Mouse (Mus musculus): ENCODE measurements around the gene Tent5b.
A peak's percentile ranks its signal among the peaks of the same experiment; 100 is the strongest.

Gene Tent5b

GRCm38 (mm10) chr4:133479458-133480184 is at the start of gene Tent5b:
Gene Tent5b (plus strand): TSS chr4:133480132.
- DNase-seq (ENCODE audit: low spot score) = peak; percentile 97

DNA sequence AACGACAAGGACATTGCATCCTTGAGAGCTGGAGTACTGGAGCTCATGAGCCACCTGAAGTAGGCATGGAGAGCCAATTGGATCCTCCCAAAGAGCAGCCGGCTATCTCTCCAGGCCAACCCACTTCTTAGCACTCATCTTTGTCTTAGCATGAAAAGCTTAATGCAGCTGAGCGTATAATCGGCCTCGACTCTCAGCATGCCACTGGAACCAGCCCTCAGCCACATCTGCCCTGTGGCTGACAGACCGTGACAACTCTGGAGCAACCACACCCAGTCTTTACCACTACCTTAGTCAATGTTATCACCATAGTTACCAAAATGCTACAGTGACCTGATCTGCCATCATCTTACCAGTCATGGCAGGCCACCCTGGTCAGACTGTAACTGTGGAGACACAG is 48.4 kb upstream of the Tent5b start:
- no peak for DNase-seq (ENCODE audit: low spot score)

GRCm38 (mm10) chr4:133432560-133433171 is 47.3 kb upstream of the Tent5b start:
- DNase-seq (ENCODE audit: low spot score) = no peak

GRCm38 (mm10) chr4:133435921-133436320 is 44.0 kb upstream of the Tent5b start:
- no peak for DNase-seq (ENCODE audit: low spot score)

- no peak for DNase-seq (ENCODE audit: low spot score)
These were observed 40.2 kb upstream of the Tent5b start for GRCm38 (mm10) chr4:133439460-133440376.

- DNase-seq (ENCODE audit: low spot score) = no peak
These were observed 39.5 kb upstream of the Tent5b start for GRCm38 (mm10) chr4:133440377-133440795.

GRCm38 (mm10) chr4:133442194-133442593 is 37.7 kb upstream of the Tent5b start:
- no peak for DNase-seq (ENCODE audit: low spot score)

GRCm38 (mm10) chr4:133443085-133443484 is 36.8 kb upstream of the Tent5b start:
- no peak for DNase-seq (ENCODE audit: low spot score)

DNA sequence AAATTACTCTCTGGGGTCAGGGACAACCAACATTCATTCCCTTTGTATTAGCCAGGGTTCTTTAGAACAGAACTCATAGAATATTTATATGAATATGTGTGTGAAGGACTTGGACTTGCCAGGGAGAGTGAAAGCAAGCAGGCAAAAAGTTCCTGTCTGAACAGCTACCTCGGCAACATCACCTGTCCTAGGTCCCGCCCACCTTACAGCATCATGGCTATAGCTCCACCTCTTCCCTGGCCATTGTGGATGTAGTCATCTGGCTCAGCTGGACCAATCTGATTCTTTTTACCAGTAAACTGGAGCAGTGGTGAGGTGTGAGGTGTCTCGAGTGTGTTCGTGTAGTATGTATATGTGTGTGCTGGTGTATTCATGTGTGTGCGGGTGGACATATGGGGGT is 34.2 kb upstream of the Tent5b start:
- no peak for DNase-seq (ENCODE audit: low spot score)

- DNase-seq (ENCODE audit: low spot score) = no peak
These were observed 32.6 kb upstream of the Tent5b start for GRCm38 (mm10) chr4:133447366-133447765.

DNA sequence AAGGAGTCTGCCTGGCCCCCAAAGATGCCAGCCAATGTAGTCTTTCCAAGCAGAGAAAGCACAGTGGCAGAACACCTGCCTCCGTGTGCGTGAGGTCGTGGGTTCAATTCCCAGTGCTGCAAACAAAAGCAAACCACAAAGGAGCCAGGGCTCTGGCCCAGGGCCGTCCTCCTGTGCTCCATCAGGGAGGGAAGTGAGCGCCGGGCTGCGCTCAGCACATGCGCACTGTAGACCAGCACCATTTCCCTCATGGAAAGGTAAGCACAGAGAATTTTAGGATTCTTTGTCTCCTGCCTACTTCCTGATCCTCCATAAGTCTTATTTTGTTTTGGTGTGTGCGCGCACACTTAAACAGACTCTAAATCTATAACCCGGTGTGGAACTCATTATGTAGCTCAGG is 32.0 kb upstream of the Tent5b start:
- DNase-seq (ENCODE audit: low spot score) = no peak

GRCm38 (mm10) chr4:133448708-133449388 is 31.1 kb upstream of the Tent5b start:
- DNase-seq (ENCODE audit: low spot score) = no peak

DNA sequence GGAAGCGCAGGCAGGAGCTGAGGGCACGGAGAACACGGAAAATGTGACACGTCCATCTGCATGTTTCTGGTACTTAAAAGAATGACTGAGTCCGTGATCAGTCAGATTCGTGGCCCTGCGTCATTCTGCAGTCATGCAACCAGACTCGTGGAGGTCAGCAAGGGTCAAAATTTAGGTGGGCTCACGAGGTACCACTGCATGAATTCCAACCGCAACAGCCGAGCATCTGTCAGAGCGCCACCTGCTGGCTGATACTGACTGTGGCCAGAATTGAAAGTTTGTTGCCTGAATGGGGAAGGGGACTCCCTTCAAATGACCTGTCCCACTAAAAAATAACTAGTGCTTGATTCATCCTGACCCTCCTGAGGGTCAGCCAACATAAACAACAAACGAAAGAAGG is 30.2 kb upstream of the Tent5b start:
- no peak for DNase-seq (ENCODE audit: low spot score)

DNA sequence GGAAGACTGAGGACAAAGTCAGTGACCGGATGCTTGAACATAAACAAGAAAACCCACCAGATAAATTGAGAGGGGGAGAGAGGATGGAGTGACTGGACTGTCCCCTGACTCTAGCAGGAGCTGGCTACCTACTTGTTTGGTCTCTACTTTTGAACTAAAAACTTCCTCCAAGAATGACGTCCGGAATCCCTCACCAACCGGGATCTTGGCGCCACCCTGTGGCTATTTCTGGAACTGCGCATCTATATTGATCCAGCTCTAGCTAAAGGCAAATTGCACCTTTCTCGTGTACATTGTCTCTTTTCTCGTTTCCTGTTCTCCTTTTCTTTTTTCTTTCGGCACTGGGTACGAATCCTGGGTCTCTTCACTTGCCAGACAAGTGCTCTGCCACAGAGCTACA is 28.4 kb upstream of the Tent5b start:
- DNase-seq (ENCODE audit: low spot score) = peak; percentile 55

DNA sequence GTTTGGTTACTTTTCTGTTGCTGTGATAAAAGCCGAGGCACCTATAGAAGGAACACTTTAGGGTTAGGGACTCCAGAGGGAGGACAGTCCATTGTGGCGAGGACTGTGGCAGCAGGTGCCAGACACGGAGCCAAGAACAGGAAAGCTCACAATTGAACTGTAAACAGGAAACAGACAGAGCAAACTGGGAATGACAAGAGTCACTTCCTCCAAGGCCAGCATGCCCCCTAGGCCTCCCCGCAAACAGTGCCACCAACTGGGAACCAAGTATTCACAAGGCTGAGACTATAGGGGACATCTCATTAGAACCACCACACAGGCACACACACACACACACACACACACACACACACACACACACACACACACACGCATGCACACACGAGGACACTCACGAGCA is 27.5 kb upstream of the Tent5b start:
- DNase-seq (ENCODE audit: low spot score) = no peak

- no peak for DNase-seq (ENCODE audit: low spot score)
These were observed 21.9 kb upstream of the Tent5b start for GRCm38 (mm10) chr4:133458044-133458443.

DNA sequence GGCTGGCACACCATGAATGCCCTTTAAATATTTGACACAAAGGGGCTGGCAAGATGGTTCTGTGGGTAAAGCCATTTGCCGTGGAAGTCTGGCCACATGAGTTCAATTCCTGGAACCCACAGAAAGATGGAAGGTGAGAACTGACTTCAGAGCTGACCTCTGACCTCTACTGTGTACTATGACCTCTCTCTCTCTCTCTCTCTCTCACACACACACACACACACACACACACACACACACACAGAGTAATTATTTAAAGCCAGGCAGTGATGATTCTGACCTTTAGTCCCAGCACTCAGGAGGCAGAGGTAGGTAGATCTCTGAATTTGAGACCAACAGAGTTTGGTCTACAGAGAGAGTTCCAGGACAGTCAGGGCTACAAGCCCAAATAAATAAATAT is 19.9 kb upstream of the Tent5b start:
- no peak for DNase-seq (ENCODE audit: low spot score)

DNA sequence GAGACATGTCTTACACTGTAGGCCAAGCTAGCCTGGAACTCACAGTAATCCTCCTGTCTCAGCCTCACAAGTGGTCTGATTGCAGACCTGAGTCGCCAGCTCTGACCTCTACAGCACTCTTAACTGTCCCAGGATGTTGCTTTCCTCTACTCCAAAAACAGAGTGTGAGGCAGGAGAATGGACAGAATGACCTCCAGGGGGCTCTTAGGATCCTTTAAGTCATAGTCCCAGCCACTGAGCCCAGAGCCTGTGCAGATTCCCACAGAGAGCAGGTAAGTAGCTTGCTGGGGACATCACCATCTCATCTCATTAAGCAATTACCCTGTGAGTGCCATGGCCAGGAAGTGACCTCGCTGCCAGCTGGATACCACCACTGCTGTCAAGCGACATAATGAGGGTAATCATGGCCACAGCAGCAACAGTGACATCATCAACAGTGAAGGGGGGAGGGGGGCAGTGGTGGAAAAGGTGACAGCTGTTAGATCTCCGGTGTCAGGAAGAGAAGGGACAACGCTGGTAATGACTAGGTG is 19.1 kb upstream of the Tent5b start:
- DNase-seq (ENCODE audit: low spot score) = no peak

- DNase-seq (ENCODE audit: low spot score) = no peak
These were observed 18.6 kb upstream of the Tent5b start for GRCm38 (mm10) chr4:133461362-133461761.

DNA sequence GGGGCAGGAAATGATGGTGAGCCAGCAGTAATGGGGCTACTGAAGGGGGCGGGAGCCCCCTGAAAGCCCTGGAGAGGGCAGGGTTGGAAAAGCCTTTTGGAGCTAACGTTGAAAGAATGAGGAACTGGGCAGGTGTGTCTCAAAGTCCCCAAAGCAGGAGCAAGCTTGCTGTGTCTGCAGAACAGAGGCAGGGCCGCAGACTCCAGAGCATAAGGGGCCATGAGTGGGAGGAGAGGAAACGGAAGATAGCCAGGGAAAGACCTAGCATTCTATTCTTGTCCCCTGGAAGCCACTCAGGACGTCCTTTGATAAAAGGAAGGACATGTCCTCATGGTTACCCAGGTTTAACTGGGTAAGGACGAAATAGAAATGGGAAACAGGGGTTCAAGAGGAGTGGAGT is 16.7 kb upstream of the Tent5b start:
- DNase-seq (ENCODE audit: low spot score) = no peak

DNA sequence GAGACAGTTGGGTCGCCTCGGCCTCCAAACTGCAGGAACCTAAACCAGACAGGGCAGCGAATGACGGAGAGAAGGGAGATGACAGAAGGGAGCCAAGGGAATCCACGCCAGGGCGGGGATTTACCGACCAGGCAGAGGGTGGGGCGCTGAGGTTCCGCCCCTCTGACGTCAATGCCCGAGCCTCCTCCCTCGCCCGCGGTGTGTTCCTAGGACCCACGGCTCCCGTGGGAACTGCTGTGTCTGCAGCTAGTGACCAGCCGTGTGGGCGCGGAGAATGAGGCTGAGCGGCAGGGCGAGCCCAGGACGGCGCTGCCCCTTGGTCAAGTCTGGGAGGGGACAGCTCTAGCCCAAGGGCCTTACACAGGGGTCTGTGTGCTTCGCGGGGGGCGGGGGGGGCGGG is 11.9 kb upstream of the Tent5b start:
- peak; percentile 45 for DNase-seq (ENCODE audit: low spot score)

- DNase-seq (ENCODE audit: low spot score) = no peak
These were observed 10.8 kb upstream of the Tent5b start for GRCm38 (mm10) chr4:133469122-133469521.

Data from left cerebral cortex, adult 11 months (tissue).